Mouse (Mus musculus): ENCODE measurements around the gene Vmn1r173.
"Not testable (repeated sequence)": the region's sequence is repeated elsewhere in the genome, so short reads cannot be mapped to it uniquely, and the experiment has no call there.

Vmn1r173 gene

DNA sequence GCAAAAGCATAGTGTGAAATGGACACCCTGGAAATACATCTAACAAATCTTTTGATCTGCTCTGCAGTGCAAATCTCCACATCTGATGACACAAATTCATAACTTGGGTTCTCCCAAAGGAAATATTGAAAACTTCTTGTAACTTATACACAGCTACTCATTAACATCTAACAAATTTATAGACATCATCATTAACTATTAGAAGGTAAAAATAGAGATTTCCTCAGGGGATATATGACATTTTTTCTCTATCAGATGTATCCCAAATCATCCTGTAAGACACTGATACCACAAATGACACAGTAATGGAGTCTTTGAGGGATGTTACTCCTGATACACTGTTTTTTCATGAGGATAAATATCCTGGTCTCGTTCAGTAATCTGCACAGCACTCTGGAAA lies at the start of gene Vmn1r173:
Gene Vmn1r173 (plus strand): TSS at position 301 of the 400 bp plus-strand sequence.
- not testable (repeated sequence) for DNase-seq

DNA sequence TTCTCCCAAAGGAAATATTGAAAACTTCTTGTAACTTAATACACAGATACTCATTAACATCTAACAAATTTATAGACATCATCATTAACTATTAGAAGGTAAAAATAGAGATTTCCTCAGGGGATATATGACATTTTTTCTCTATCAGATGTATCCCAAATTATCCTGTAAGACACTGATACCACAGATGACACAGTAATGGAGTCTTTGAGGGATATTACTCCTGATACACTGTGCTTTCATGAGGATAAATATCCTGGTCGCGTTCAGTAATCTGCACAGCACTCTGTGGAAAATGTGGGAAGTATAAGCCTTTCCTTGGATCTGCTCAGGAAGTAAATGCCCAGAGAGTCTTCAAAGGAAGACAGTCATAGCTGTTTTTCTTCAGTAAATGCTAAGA lies 42.5 kb upstream of the Vmn1r173 start, which contains the start of gene Vmn1r172:
Gene Vmn1r172 (plus strand): TSS at position 301 of the 400 bp plus-strand sequence.
- DNase-seq = no peak

DNA sequence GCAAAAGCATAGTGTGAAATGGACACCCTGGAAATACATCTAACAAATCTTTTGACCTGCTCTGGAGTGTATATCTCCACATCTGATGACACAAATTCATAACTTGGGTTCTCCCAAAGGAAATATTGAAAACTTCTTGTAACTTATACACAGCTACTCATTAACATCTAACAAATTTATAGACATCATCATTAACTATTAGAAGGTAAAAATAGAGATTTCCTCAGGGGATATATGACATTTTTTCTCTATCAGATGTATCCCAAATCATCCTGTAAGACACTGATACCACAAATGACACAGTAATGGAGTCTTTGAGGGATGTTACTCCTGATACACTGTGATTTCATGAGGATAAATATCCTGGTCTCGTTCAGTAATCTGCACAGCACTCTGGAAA lies 51.5 kb downstream of the Vmn1r173 start, which contains the start of gene Vmn1r174:
Gene Vmn1r174 (plus strand): TSS at position 301 of the 400 bp plus-strand sequence.
- DNase-seq = not testable (repeated sequence)
